Mouse (Mus musculus) megakaryocyte, embryonic 14.5 days (primary cell): ENCODE results near the gene Hsdl2. TPM values are rescaled to one million over a fixed set of nuclear protein-coding genes. Genes with fewer than 3 reads are reported as not detected.
"Not testable (repeated sequence)": the region's sequence is repeated elsewhere in the genome, so short reads cannot be mapped to it uniquely, and the experiment has no call there.

Source experiments
- H3K27me3 ChIP-seq: replicated peaks from 2 replicates; pipeline ENCODE3; 2012; ENCODE audit warnings: inconsistent platforms
- H3K36me3 ChIP-seq: replicated peaks from 2 replicates; pipeline ENCODE3; 2012; ENCODE audit warnings: low read length, inconsistent platforms, mixed read lengths
- H3K4me1 ChIP-seq: 2 replicates; pipeline ENCODE4 v1.6.1; 2012; ENCODE audit warnings: inconsistent platforms
- H3K4me3 ChIP-seq: replicated peaks from 2 replicates; pipeline ENCODE3; 2012; ENCODE audit warnings: moderate library complexity, mild to moderate bottlenecking, inconsistent platforms
- H3K9me3 ChIP-seq: 2 replicates; pipeline ENCODE4 v1.6.1; 2012; ENCODE audit warnings: inconsistent platforms
- FLI1 ChIP-seq: IDR thresholded peaks from 2 replicates; pipeline ENCODE4 v1.6.1; 2012; ENCODE audit warnings: low read length, inconsistent platforms, mixed read lengths
- GATA1 ChIP-seq: IDR thresholded peaks from 3 replicates; pipeline ENCODE4 v1.6.1; 2012; ENCODE audit warnings: mixed read lengths, low read length, inconsistent platforms, borderline replicate concordance
- polyA plus RNA-seq: library from polyadenylated mRNA; stranded (reverse); fragments of >175 nt; gene quantifications from 2 replicates; pipeline ENCODE4 v1.2.3, GENCODE M21; 2012; ENCODE audit warnings: low replicate concordance; ENCODE audit not compliant: insufficient read depth

Gene Hsdl2
- polyA plus RNA-seq, 1 experiment: 2.2 TPM

- TF ChIP-seq FLI1 (no peak), GATA1 (no peak)
- no peaks in the 10 kb centered on the region for H3K36me3 ChIP-seq
- no peaks in the 10 kb centered on the region for H3K27me3 ChIP-seq
- peaks cover 5% of the 10 kb centered on the region for H3K9me3 ChIP-seq
- no peak overlapping the region for H3K4me3 ChIP-seq
- peaks cover 32% of the 10 kb centered on the region for H3K4me1 ChIP-seq
Observed at GRCm38 (mm10) chr4:59564128-59564527, 17.2 kb upstream of the Hsdl2 start.

GRCm38 (mm10) chr4:59565571-59566188, 15.7 kb upstream of the Hsdl2 start:
- Histone ChIP-seq H3K27me3 (no peaks in the 10 kb centered on the region), H3K36me3 (no peaks in the 10 kb centered on the region), H3K4me1 (peaks cover 27% of the 10 kb centered on the region), H3K4me3 (peak overlapping the region; percentile 67), H3K9me3 (peaks cover 5% of the 10 kb centered on the region)
- TF ChIP-seq FLI1 (no peak), GATA1 (no peak)

GRCm38 (mm10) chr4:59567576-59568260, 13.6 kb upstream of the Hsdl2 start:
- Histone ChIP-seq H3K4me1 (peaks cover 15% of the 10 kb centered on the region), H3K4me3 (no peak overlapping the region), H3K9me3 (peaks cover 5% of the 10 kb centered on the region), H3K36me3 (no peaks in the 10 kb centered on the region), H3K27me3 (no peaks in the 10 kb centered on the region)
- TF ChIP-seq GATA1 (no peak), FLI1 (no peak)

GRCm38 (mm10) chr4:59569538-59569937, 11.8 kb upstream of the Hsdl2 start:
- no peaks in the 10 kb centered on the region for H3K27me3 ChIP-seq
- no peaks in the 10 kb centered on the region for H3K36me3 ChIP-seq
- no peak for TF ChIP-seq FLI1
- no peak for TF ChIP-seq GATA1
- peaks cover 5% of the 10 kb centered on the region for H3K9me3 ChIP-seq
- H3K4me3 ChIP-seq: peak overlapping the region; percentile 76
- H3K4me1 ChIP-seq: peaks cover 18% of the 10 kb centered on the region

GRCm38 (mm10) chr4:59570519-59570918, 10.8 kb upstream of the Hsdl2 start:
- H3K4me3 ChIP-seq, H3K36me3 ChIP-seq, H3K9me3 ChIP-seq, H3K27me3 ChIP-seq: not testable (repeated sequence)
- peaks cover 22% of the 10 kb centered on the region for H3K4me1 ChIP-seq

GRCm38 (mm10) chr4:59572521-59573118, 8.7 kb upstream of the Hsdl2 start:
- H3K36me3 ChIP-seq: no peaks in the 10 kb centered on the region
- TF ChIP-seq FLI1 (no peak), GATA1 (no peak)
- H3K27me3 ChIP-seq: no peaks in the 10 kb centered on the region
- H3K4me3 ChIP-seq: no peak overlapping the region
- H3K9me3 ChIP-seq: no peaks in the 10 kb centered on the region
- peaks cover 14% of the 10 kb centered on the region for H3K4me1 ChIP-seq

- TF ChIP-seq GATA1: no peak
- no peak for TF ChIP-seq FLI1
- Histone ChIP-seq H3K4me1 (peaks cover 13% of the 10 kb centered on the region), H3K27me3 (no peaks in the 10 kb centered on the region), H3K9me3 (no peaks in the 10 kb centered on the region), H3K36me3 (no peaks in the 10 kb centered on the region), H3K4me3 (no peak overlapping the region)
Observed at GRCm38 (mm10) chr4:59575184-59575958, 6.0 kb upstream of the Hsdl2 start.

GRCm38 (mm10) chr4:59580495-59581281, 675 bp upstream of the Hsdl2 start:
- no peaks in the 10 kb centered on the region for H3K36me3 ChIP-seq
- H3K9me3 ChIP-seq: no peaks in the 10 kb centered on the region
- peak overlapping the region; percentile 93 for H3K4me3 ChIP-seq
- TF ChIP-seq GATA1: no peak
- TF ChIP-seq FLI1: no peak
- H3K4me1 ChIP-seq: peaks cover 14% of the 10 kb centered on the region
- no peaks in the 10 kb centered on the region for H3K27me3 ChIP-seq

- TF ChIP-seq GATA1: no peak
- no peak for TF ChIP-seq FLI1
- H3K9me3 ChIP-seq: no peaks in the 10 kb centered on the region
- H3K4me3 ChIP-seq: peak overlapping the region; percentile 93
- H3K36me3 ChIP-seq: peaks cover 7% of the 10 kb centered on the region
- H3K4me1 ChIP-seq: peaks cover 19% of the 10 kb centered on the region
- no peaks in the 10 kb centered on the region for H3K27me3 ChIP-seq
Observed at GRCm38 (mm10) chr4:59582186-59582585, 823 bp downstream of the Hsdl2 start.
